Mouse (Mus musculus) mouse trophoblast stem cell (cell line): Measurements from ENCODE around the gene Creld2.

Experiments used
- in situ Hi-C, 2 experiments: fragments of 300-500 bp; cut with MseI, MboI; formaldehyde crosslinking; loops; 2 replicates in 1 of 2; 3 replicates in 1 of 2; pipeline ENCODE4 v1.15.1; 2025

Creld2 gene

GRCm38 (mm10) chr15:88850146-88850826 lies 30.8 kb downstream of the Creld2 start:
- in situ Hi-C loops, result no loop called here

GRCm38 (mm10) chr15:88851076-88851475 lies 31.6 kb downstream of the Creld2 start:
- in situ Hi-C loops, result no loop called here

- in situ Hi-C loops, result no loop called here
Observed at GRCm38 (mm10) chr15:88851507-88852149, 32.2 kb downstream of the Creld2 start.

DNA sequence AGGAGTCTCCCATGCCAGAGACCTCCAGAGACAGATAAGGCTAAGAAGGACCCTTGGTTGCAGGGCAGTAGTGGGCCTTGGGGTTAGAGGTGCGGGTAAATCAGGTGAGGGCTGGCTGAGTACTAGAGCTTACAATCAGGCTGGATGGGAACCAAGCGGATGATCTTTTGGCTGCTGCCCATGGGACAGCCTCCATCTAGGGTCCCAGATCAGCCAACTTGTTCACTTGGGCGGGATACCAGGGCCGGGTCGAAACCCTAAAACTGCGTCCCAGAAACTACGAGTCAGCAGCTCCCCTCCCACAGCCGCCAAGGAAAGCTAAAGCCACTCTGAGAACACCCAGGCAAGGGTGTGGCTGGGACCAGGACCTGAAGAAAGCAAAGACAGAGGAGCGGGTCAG lies 33.7 kb downstream of the Creld2 start:
- in situ Hi-C loops, result no loop called here

DNA sequence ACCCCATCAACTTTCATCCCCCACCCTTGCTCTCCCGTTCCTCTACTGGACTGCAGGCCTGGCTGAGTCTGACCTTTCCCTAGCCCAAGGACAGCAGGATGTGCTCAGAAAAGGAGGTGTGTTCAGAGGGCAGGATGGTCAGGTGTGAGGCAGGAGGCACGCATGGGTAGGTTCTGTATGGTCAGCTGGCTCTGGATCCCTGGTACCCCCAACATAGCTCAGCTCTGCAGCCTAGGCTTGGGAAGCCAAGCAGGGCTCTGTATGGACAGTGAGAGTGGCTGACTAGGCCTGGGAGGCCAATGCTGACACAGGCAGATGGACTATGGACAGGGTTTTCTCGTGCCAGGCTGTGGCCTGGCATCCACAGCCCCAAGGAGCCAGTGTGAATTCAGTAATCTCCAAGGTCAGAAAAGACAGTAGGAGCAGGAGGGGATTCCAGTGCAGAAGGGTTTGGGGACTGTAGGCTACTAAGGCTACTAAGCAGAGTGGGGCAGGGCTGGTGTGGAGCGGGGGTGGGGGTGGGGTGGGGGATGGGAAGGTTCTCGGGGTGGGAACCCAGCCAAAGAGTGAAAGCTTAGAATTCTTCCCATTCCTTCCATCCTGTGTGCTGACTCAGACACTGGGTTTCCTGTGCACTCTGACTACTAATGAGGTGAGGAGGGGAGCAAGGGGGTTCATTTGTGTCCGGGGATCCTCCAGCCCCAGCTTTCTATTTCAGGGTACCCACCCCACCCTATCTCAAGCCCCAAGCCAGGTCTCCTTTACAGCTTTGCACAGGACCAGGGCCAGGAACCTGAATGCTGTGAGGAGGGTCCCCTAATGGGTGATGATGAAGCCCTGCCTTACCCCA lies 34.9 kb downstream of the Creld2 start:
- in situ Hi-C loops, result no loop called here

DNA sequence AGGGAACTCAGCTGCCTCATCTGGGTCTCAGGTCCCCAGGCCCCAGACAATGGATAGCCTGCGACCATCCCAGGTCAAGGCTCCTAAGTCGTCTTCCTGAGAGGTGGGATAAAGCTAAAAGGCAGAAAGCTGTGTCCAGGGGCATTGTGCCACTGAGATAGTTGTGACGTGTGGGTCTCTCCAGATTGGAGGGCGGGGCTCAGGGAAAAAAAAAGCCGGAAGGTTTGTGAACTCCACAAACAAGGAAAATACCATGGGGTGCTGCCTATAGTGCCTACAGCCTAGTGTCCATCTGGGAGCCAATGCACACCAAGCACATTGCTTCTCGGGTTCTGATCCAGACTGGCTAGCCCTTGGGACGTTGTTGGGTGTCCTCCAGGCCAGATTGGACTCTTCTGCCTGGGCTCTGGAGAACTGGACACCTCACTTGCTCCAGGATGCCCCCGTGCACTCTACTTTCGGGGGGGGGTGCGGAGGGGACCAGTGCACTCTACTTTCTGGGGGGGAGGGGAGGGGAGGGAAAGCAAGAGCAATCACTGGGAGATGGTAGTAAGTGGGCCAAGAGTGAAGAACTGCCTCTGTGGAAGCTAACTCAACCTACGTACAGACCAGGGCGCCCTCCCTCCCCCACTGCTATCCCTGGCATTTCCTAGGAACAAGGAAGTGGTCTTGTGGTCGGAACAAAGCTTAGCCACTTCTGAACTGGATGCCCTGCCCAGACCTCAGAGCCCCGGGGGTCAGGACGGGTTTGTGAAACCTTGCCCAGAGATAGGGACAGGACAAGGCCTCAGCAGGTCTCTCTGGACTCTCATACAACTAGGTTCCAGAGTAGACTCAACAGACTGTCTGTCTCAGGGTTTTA lies 35.8 kb downstream of the Creld2 start:
- in situ Hi-C loops, result no loop called here

- in situ Hi-C loops, result no loop called here
Observed at GRCm38 (mm10) chr15:88855896-88856417, 36.5 kb downstream of the Creld2 start.

GRCm38 (mm10) chr15:88856613-88857012 lies 37.2 kb downstream of the Creld2 start:
- in situ Hi-C loops, result no loop called here

GRCm38 (mm10) chr15:88857361-88857760 lies 37.9 kb downstream of the Creld2 start:
- in situ Hi-C loops, result no loop called here

DNA sequence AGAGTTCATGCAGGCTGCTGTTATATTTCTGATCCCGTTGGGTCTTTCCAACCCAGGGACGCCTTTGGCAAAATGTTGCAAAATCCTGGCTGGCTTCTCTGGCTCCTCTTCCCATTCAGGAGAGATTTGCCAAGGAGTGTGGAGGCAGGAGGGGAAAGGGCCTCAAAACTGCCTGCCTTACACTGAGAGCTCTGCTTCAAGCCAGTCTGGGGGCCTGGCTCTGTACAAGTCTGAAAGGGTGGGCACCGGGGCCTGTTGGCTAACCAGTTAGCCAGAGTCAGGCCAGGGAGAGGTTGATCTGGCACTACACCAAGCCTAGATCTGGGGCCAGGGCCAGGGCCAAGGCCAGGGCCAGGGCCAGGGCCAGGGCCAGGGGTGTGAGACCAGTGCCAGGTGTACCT lies 38.7 kb downstream of the Creld2 start:
- in situ Hi-C loops, result no loop called here

DNA sequence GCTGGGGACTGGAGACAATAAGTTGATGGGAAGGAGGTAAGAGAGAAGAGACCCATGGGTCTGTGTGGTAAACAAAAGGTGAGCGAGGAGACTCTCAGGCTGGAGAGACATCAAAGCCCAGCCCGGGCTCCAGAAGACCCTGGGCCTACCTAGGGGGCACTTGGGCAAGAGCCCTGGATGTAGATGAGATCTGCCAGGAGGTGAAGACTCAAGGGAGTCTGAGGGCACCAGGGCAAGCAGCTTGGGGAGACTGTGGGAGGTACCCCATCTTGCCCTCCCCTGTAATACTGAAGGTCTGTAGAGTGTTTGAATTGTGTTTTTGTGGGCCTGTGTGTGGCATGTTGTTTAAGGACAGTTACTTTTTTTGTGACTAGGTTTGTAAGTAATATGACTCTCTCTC lies 39.3 kb downstream of the Creld2 start:
- in situ Hi-C loops, result no loop called here

DNA sequence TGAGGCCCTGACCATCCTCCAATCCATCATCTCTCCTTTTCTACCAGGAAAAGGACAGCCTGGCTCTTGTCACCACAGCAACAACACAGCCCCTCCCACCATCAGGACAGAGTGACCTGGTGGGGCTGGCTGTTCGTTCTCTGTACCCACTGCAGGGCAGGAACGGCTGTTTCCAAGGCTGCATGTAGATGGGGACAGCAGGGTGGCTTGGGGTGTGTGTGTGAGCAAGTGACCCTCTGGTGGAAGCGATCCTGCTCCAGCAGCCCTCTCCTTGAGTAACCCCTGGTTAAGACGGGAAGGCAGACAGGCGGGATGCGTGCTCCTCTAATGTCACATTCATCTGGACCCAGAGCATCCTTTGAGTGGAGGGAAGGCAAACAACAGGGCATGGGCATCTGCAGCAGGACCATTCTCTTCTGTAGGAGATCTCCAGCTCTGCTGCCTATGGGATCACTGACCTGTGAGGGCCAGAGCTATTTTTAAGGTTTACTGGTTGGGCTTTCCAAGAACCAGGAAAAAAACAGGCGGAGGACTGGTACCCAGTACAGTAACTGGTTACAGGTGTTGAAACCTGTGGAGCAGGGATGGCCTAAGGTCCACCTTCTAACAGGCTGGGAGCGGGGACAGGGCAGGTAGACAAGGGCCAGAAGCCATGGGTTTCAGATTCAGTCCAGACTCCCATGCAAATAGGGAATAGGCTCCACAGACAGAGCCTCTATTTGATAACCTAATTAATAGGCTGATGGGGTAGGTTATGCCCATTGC lies 39.9 kb downstream of the Creld2 start:
- in situ Hi-C loops, result no loop called here

DNA sequence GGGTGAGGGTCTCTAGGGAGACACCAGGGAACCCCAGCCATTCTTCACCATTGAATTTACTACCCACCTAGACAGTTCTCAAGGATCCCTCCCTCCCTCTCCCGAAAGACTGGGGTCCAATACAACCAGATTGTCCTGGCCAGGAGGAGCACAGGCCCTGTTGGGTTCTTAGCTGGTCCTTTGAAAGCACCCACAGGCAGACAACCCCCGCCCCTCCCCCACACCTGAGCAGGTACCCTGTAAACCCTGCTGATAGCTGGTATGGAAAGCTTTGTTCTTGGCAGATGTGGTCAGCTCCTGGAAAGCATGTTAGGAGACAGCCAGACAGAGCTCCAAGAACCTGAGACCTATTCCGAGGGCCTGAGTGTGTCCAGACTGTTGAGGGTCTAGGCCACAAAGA lies 41.3 kb downstream of the Creld2 start:
- in situ Hi-C loops, result no loop called here

DNA sequence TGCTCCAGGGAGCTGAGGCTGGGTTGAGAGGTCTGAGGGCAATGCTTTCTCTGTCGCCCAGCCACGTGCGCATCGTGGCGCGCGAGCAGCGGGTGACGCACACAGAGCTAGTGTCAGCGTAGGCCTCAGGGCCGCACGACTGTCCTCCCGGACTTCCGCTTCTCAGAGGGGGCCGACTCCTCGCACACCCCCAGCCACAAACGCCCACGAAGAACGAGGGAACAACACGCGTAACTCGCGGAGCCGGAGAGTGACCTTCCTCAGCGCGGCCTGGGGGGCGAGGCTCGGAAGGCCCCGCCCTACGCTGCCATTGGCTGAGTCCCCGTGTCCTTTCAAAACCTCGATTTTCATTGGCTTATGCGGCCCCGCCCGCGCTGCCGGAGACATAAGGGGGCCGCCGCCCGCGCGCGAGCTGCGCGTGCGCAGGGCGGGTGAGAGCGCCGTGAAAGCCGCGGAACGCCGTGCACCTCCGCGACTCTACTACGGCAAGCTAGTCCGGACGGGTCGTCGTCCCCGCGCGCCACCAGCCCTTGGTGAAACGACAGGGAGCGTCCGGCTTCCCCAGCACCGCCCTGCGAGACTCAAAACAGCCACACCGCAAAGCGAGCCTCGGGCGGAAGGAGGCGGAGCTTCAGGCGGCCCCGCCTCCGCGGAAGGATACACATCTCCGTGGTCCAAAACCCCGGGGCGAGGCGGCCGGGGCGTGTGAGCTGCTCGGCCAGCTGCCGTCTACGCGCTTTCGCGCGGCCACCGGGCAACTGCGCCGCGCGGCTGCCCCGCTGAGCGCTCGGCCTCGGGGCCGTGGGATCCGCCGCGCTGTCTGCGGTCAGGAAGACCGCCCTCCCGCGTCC lies 42.6 kb downstream of the Creld2 start, which contains the start of gene Pim3:
Pim3 (plus strand) TSS at position 415 of the 851 bp plus-strand sequence.
- in situ Hi-C loops, result no loop called here

GRCm38 (mm10) chr15:88862881-88863694 lies 43.6 kb downstream of the Creld2 start:
- in situ Hi-C loops, result no loop called here

DNA sequence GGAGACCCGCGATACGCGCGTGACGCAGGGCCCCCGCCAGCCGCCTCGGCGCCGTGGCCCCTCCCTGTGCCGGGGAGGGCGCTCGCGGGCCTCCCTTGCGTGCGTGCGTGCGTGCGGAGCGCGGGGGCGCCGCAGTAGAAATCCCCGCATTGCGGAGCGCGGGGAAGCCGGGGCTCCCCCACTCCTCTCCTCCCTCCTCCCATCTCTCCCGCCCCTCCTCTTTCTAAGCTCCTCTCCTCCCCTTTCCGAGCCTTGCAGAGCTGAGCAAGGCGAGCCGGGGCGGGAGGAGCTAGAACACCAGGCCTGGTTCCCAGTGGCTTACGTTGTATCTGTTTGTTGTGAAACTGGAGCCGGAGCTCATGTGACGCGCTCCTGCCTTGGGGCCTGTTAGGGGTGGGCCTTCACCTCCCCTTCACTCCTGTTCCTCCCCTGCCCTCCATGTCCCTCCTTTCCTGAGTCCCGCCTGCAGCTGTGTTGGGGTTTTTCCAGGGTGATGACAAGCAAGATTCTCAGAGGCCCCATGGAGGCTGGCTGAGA lies 44.3 kb downstream of the Creld2 start:
- in situ Hi-C loops, result no loop called here

DNA sequence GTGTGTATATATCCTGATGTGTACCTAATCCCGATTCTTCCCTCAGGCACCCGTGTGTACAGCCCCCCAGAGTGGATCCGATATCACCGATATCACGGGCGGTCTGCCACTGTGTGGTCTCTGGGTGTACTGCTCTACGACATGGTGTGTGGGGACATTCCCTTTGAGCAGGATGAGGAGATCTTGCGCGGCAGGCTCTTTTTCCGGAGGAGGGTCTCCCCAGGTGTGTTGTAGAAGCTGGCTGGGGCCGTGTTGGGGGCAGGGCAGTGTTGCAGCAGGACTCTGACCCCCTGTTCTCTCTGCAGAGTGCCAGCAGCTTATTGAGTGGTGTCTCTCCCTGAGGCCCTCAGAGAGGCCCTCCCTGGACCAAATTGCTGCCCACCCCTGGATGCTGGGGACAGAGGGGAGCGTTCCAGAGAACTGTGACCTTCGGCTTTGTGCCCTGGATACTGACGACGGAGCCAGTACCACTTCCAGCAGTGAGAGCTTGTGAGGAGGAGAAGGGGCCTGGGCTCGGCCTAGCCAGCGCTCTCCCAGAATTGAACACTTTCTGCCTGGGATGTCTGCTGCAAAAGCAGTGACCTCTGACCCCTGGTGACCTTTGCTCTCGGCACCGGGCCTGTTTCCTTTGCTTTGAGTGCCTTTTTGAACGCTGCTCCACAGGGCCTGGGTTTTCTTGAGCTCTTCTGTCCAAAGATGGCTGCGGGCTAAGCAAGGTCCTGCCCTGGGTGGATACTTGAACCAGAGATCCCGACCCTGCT lies 45.0 kb downstream of the Creld2 start:
- in situ Hi-C loops, result no loop called here

DNA sequence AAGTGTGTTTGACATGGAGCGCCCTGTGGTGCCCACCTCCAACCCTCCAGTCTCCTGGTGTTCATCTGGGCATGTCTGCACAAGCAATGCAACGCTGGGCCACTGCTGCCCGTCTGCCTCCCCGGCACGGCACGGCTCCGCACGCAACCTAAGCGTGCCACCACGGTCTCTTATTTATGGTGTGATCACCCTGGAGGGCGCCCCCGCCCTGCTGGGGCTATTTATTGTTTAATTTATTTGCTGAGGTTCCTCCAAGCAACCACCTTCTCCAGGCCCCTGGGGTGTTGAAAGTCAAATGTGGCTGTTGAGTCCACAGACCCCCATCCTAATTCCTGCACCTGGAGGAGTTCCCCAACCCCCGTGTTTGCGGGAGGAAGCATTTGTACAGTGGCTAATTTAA lies 45.6 kb downstream of the Creld2 start:
- in situ Hi-C loops, result no loop called here
